Mouse (Mus musculus): ENCODE measurements around the gene Tgfbr3. TPM values are rescaled to one million over a fixed set of nuclear protein-coding genes. Genes with fewer than 3 reads are reported as not detected.

Gene Tgfbr3
- polyA plus RNA-seq, 1 experiment from 2014 or later, result 5.7 TPM

DNA sequence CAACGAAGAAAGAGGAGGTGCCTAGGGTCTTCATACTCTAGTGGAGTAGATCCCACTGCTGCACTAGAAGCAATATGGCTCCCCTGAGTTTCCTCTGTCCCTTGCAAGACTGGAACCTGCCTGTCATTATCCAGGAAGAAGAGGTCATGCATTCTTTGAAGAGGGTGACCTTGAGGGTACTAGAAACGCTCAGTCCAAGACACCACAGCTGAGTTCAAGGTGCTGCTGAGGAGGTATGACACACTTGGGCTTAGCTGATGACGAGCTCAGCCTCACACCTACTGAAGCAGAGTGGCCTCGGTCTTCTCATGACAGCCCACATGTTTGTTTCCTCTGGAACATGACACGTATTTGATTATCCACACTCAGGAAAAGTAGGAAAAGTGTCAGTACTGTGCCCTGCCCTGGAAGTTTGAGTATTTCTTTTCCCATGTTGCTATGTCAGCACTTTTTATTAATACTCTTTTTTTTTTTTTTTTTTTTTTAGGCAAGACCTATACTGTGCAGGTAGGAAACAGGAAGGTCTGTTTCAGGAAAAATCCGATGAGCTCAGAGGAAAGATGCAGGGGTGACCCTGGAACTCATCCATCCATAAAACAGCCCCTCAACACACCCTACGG is 176.7 kb downstream of the Tgfbr3 start:
- 83% methylated on average over 7 of the region's 7 CpGs for WGBS
- no peaks in the 10 kb centered on the region for H3K36me3 ChIP-seq (replicated peaks)
- no peaks in the 10 kb centered on the region for H3K27me3 ChIP-seq (ENCODE audit: poor library complexity, severe bottlenecking)
- no peak overlapping the region for H3K4me3 ChIP-seq
- 0 out of 2 replicates have a peak overlapping the region, but pooled peaks have one; percentile 12 for H3K27ac ChIP-seq
- H3K9me3 ChIP-seq, result no peaks in the 10 kb centered on the region
- H3K4me1 ChIP-seq, result peaks cover 47% of the 10 kb centered on the region
- no peak for DNase-seq (ENCODE audit: extremely low spot score, low spot score)

DNA sequence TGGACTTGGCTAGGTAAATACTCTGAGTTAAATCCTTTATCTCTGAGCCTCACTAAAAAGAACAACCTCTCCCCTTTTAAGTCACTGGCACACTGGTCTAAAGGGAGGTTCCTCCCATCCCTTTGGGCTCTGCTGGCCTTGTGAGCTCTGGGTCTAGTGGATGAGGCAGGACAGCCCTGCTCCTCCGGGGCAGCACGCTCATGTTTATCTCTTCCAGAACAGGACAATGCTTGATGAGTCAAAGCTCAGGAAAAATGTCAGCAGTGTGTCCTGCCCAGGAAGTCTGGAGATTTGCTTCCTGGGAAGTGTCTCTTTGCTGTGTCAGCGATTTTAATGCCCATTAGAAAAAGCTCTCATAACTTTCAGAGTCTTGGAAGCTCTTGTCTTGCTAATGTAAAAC is 177.6 kb downstream of the Tgfbr3 start:
- H3K36me3 ChIP-seq (replicated peaks), result no peaks in the 10 kb centered on the region
- H3K9me3 ChIP-seq, result no peaks in the 10 kb centered on the region
- peaks cover 50% of the 10 kb centered on the region for H3K4me1 ChIP-seq
- H3K27me3 ChIP-seq (ENCODE audit: poor library complexity, severe bottlenecking), result no peaks in the 10 kb centered on the region
- no peak overlapping the region for H3K4me3 ChIP-seq
- no peak for DNase-seq (ENCODE audit: extremely low spot score, low spot score)
- 72% methylated on average over 3 of the region's 3 CpGs for WGBS
- peak overlapping the region; percentile 77 for H3K27ac ChIP-seq

DNA sequence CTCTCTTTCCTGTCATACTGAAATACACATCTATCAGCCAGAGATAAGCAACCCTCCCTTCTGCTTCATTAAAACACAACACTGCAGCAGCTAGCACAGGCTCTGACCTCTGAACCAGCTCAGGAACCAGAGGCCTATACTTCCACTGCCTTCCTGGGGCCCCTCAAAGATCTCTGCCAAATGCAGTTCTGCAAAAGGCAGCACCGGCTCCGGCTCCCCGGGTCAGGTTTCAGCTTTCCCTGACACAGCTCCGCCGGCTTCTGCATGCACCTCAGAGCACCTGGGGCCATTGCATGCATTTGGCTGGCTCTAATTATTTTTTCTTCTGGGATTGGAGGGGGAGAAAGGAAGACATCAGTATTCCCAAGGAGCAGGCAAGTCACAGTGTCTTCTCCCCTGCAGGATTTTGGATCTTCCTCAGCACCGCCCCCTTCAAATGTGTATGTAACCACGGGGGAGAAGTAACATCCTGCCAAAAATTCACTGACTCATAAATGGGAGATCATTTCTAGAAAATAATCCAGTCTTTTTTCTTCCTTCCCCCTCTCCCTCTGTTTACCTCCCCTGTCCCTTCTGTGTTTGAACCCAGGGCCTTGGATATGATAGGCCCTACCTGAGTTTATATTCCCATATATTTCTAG is 178.4 kb downstream of the Tgfbr3 start:
- H3K27ac ChIP-seq, result peak overlapping the region; percentile 77
- no peaks in the 10 kb centered on the region for H3K36me3 ChIP-seq (replicated peaks)
- H3K4me1 ChIP-seq, result peaks cover 50% of the 10 kb centered on the region
- no peaks in the 10 kb centered on the region for H3K9me3 ChIP-seq
- WGBS, result 25% methylated on average over 7 of the region's 7 CpGs
- H3K4me3 ChIP-seq, result no peak overlapping the region
- DNase-seq (ENCODE audit: extremely low spot score, low spot score), result peak; percentile 48
- no peaks in the 10 kb centered on the region for H3K27me3 ChIP-seq (ENCODE audit: poor library complexity, severe bottlenecking)

DNA sequence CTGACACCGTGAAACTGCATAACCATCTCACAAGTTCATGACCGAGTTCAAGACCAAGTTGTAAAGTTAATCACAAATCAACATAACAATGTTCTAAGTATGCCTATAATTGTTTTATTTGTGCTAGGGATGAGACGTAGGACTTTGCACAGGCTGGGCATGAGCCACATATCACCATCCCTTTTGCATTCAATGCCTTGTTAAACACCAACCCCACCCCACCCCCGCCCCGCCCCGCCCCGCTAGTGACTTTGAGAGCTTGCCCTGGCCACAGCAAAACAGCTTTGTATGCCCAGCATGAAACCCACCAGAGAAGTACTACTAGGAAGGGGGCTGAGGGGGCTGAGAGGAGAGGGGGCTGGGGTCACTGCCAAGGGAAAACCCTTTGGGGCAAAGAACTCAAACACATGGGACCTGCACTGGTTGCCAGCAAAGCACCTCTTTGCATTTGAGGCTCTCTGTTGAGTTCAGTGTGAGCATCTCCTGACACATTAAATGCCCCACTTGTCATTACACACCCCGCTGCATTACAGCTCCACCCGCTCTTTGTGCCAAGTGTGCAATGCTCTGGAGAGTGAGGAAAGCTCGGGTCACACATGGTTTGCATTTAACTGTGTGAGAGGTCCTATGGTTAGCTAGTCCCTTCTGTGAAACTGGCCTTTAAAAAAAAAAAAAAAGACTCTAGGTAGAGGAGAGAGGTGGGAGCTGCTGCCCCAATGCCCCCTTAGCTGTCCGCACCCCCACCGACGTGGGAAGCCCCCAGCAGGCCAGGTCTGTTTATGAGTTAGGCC is 179.1 kb downstream of the Tgfbr3 start:
- WGBS, result 53% methylated on average over 13 of the region's 13 CpGs
- Histone ChIP-seq H3K4me1 (peaks cover 50% of the 10 kb centered on the region), H3K9me3 (no peaks in the 10 kb centered on the region), H3K27ac (peak overlapping the region; percentile 77), H3K27me3 (ENCODE audit: poor library complexity, severe bottlenecking) (no peaks in the 10 kb centered on the region), H3K36me3 (replicated peaks) (no peaks in the 10 kb centered on the region), H3K4me3 (no peak overlapping the region)
- peak; percentile 26 for DNase-seq (ENCODE audit: extremely low spot score, low spot score)

DNA sequence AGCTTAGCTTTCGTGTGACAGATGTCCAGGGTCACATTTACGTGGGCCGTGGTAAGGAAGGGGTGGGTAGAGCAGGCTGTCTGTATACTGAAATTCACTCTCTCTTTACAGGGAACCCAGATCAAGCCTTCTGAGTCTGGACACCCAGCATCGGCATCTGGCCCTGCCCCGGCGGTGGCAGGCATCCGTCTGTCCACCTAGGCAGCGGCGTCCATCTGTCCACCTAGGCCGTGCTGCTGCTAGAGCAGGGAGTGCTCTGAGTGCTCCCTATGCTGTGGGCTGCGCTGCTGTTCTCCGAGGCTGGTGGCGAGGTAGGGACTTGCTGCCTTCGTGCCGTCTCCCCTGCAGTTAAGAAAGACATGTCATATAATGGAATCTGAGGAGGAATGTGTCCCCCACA is 180.0 kb downstream of the Tgfbr3 start:
- WGBS, result 67% methylated on average over 15 of the region's 15 CpGs
- H3K27ac ChIP-seq, result peak overlapping the region; percentile 56
- H3K4me1 ChIP-seq, result peaks cover 50% of the 10 kb centered on the region
- no peak for DNase-seq (ENCODE audit: extremely low spot score, low spot score)
- H3K36me3 ChIP-seq (replicated peaks), result no peaks in the 10 kb centered on the region
- H3K9me3 ChIP-seq, result no peaks in the 10 kb centered on the region
- no peaks in the 10 kb centered on the region for H3K27me3 ChIP-seq (ENCODE audit: poor library complexity, severe bottlenecking)
- no peak overlapping the region for H3K4me3 ChIP-seq

GRCm38 (mm10) chr5:107106793-107107192 is 182.6 kb downstream of the Tgfbr3 start:
- WGBS, result 88% methylated on average over 12 of the region's 12 CpGs
- Histone ChIP-seq H3K27me3 (ENCODE audit: poor library complexity, severe bottlenecking) (no peaks in the 10 kb centered on the region), H3K4me3 (no peak overlapping the region), H3K27ac (no peak overlapping the region), H3K36me3 (replicated peaks) (no peaks in the 10 kb centered on the region), H3K4me1 (peaks cover 43% of the 10 kb centered on the region), H3K9me3 (no peaks in the 10 kb centered on the region)
- DNase-seq (ENCODE audit: extremely low spot score, low spot score), result no peak

GRCm38 (mm10) chr5:107106139-107106538 is 183.3 kb downstream of the Tgfbr3 start:
- H3K4me1 ChIP-seq, result peaks cover 40% of the 10 kb centered on the region
- H3K36me3 ChIP-seq (replicated peaks), result no peaks in the 10 kb centered on the region

DNA sequence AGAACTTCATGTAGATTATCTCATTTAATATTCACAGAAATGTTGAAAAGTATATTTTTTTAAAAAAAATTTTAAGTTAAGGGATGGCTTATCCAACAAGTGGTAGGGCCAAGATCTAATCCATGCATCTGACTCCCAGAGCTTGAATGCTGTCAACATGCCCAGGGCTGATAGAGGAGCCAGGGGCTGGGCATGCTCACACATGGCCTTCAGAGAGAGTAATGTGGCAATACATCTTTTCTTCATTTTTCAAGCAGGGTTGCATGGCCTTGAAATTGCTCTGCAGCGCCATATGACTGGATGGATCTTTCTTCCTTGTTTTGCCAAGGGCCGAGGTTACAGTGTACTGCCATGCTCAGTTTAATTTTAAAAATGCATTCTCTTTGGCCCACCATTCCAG is 185.8 kb downstream of the Tgfbr3 start:
- 85% methylated on average over 2 of the region's 2 CpGs for WGBS
- no peak overlapping the region for H3K4me3 ChIP-seq
- H3K27me3 ChIP-seq (ENCODE audit: poor library complexity, severe bottlenecking), result no peaks in the 10 kb centered on the region
- no peak for DNase-seq (ENCODE audit: extremely low spot score, low spot score)
- no peak overlapping the region for H3K27ac ChIP-seq
- no peaks in the 10 kb centered on the region for H3K9me3 ChIP-seq
- H3K4me1 ChIP-seq, result peaks cover 19% of the 10 kb centered on the region
- H3K36me3 ChIP-seq (replicated peaks), result no peaks in the 10 kb centered on the region

More at GRCm38 (mm10) chr5:107106139-107106538, 183.3 kb downstream of the Tgfbr3 start:
- no peaks in the 10 kb centered on the region for H3K27me3 ChIP-seq (ENCODE audit: poor library complexity, severe bottlenecking)
- no peak for DNase-seq (ENCODE audit: extremely low spot score, low spot score)
- no peaks in the 10 kb centered on the region for H3K9me3 ChIP-seq
- H3K4me3 ChIP-seq, result no peak overlapping the region
- no peak overlapping the region for H3K27ac ChIP-seq
- 87% methylated on average over 2 of the region's 2 CpGs for WGBS

GRCm38 (mm10) chr5:107102916-107103315 is 186.5 kb downstream of the Tgfbr3 start:
- H3K36me3 ChIP-seq (replicated peaks), result no peaks in the 10 kb centered on the region
- H3K9me3 ChIP-seq, result no peaks in the 10 kb centered on the region
- no peak for DNase-seq (ENCODE audit: extremely low spot score, low spot score)
- H3K27ac ChIP-seq, result no peak overlapping the region; the same call in 1 of the 2 replicates
- H3K27me3 ChIP-seq (ENCODE audit: poor library complexity, severe bottlenecking), result no peaks in the 10 kb centered on the region
- H3K4me1 ChIP-seq, result peaks cover 14% of the 10 kb centered on the region
- no peak overlapping the region for H3K4me3 ChIP-seq
- 79% methylated on average over 4 of the region's 4 CpGs for WGBS

DNA sequence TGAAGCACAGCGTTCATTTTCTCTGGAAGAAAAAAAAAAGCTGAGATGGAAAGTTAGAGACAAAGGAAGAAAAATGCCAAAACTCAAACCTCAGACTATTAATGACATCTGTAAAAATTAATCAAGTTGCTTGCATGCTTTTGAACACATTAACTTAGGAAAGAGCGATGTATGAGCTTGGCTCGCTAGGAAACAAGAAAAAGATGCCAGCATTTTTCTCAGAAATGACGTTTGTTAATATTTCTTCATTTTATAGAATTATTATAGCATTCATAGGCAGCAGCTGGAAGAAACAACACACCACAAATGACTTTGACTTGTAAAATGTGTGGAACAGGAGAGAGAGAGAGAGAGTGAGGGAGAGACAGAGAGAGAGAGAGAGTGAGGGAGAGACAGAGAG is 187.7 kb downstream of the Tgfbr3 start:
- Histone ChIP-seq H3K9me3 (no peaks in the 10 kb centered on the region), H3K27me3 (ENCODE audit: poor library complexity, severe bottlenecking) (no peaks in the 10 kb centered on the region), H3K4me1 (peaks cover 10% of the 10 kb centered on the region), H3K36me3 (replicated peaks) (no peaks in the 10 kb centered on the region), H3K4me3 (no peak overlapping the region), H3K27ac (no peak overlapping the region)
- no peak for DNase-seq (ENCODE audit: extremely low spot score, low spot score)
- WGBS, result 84% methylated on average over 4 of the region's 4 CpGs

DNA sequence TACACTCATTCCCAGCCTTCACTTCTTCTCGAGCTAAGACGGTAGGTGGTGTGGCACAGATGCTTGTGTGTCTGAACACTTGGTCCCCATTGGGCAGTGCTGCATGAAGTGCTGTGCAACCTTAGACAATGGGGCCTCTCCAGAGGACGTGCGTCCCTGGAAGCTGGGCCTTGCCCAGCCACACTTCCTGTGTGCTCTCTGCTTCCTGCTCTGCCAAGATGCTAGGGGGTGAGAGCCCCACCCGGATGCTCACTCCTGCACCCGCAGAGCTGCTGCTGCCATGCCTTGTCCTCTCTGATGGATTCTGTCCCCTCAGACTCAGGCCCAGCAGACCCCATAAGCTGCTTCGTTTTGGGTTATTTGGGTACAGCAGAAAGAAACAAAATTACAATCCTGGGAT is 188.3 kb downstream of the Tgfbr3 start:
- no peaks in the 10 kb centered on the region for H3K36me3 ChIP-seq (replicated peaks)
- H3K27me3 ChIP-seq (ENCODE audit: poor library complexity, severe bottlenecking), result no peaks in the 10 kb centered on the region
- WGBS, result 69% methylated on average over 7 of the region's 7 CpGs
- peaks cover 10% of the 10 kb centered on the region for H3K4me1 ChIP-seq
- peak overlapping the region; percentile 68 for H3K27ac ChIP-seq
- no peak overlapping the region for H3K4me3 ChIP-seq
- DNase-seq (ENCODE audit: extremely low spot score, low spot score), result no peak
- H3K9me3 ChIP-seq, result no peaks in the 10 kb centered on the region

- H3K36me3 ChIP-seq (replicated peaks), result no peaks in the 10 kb centered on the region
- no peak overlapping the region for H3K27ac ChIP-seq
- H3K9me3 ChIP-seq, result no peaks in the 10 kb centered on the region
- DNase-seq (ENCODE audit: extremely low spot score, low spot score), result no peak
- no peaks in the 10 kb centered on the region for H3K27me3 ChIP-seq (ENCODE audit: poor library complexity, severe bottlenecking)
- 91% methylated on average over 3 of the region's 3 CpGs for WGBS
- peaks cover 15% of the 10 kb centered on the region for H3K4me1 ChIP-seq
- H3K4me3 ChIP-seq, result no peak overlapping the region
Measured at GRCm38 (mm10) chr5:107099634-107100033, 189.8 kb downstream of the Tgfbr3 start.

DNA sequence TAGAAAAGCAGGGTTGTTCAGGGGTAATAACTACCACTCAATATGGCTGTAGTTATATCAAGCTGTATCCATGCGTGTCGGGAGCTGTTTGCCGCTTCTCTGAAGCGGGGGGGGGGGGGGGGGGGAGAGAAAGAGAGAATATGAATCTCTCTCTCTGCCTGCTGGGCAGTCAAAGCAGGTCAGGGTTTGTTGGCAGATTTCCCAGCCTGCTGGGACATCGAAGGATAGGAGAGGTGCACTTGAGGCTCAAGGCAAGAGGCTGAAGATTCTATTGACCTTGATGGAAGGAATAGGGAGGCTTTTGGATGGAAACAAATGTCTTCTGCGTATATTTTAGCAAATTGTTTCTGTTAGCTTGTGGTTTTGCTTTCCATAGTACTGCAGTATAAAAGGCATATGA is 190.4 kb downstream of the Tgfbr3 start:
- Histone ChIP-seq H3K27me3 (ENCODE audit: poor library complexity, severe bottlenecking) (no peaks in the 10 kb centered on the region), H3K27ac (no peak overlapping the region), H3K4me1 (peaks cover 21% of the 10 kb centered on the region), H3K9me3 (no peaks in the 10 kb centered on the region), H3K4me3 (no peak overlapping the region), H3K36me3 (replicated peaks) (no peaks in the 10 kb centered on the region)
- no peak for DNase-seq (ENCODE audit: extremely low spot score, low spot score)
- WGBS, result 82% methylated on average over 6 of the region's 6 CpGs
